14 mouse cellular contexts compared by ENCODE assay signal in genomic region chr15:67943046-67943445, GRCm38 (mm10).
A peak's percentile ranks its signal among the peaks of the same experiment; 100 is the strongest.
DNase-seq lines count a peak whose midpoint lies in the region.
"Had no signal": no experiment of that assay in that cellular context is flagged by ENCODE, and none has a peak within 500 bp of the region (broad histone marks: within the 10 kb centered on the region; RNA-seq: fewer than 3 reads in every experiment).

No protein-coding gene starts in this region.

- intact Hi-C loops in left cerebral cortex, postnatal 4 days (cut with DNase I): no loop called here

- peak; percentile 4 to 39 for DNase-seq in left cerebral cortex, adult 18-20 months (ENCODE audit: low spot score in 2 of 2)
- no peak for DNase-seq in left cerebral cortex, postnatal 4 days
- peak; percentile 69 for DNase-seq in brain, adult 2 months (ENCODE audit: low read depth, low spot score)
- DNase-seq in frontal cortex, adult 2 months (ENCODE audit: extremely low spot score in 1 of 2, low spot score in 1 of 2): peak; percentile 33 to 63
- peak; percentile 21 to 40 for DNase-seq in right cerebral cortex, postnatal 10 days (ENCODE audit: low spot score in 2 of 2)
- no peak for DNase-seq in spleen, postnatal 4 days (ENCODE audit: low spot score in 2 of 2)
- DNase-seq in c-Kit-positive CD71-positive TER-119-positive erythroid progenitor cells, embryonic 14.5 days (ENCODE audit: low spot score): no peak
- DNase-seq: cerebellum, adult 9-11 months; gastrocnemius, adult 2 months; heart, postnatal 36 days; kidney, adult 11 months; kidney, postnatal 4 days; lung, adult 18-20 months; lung, postnatal 10 days had no signal

Comparison
In these comparisons a context has a peak if more than half of its experiments do, and no peak if none do; other contexts are left out.
1. DNase-seq: peak in left cerebral cortex, adult 18-20 months (2 of 2), brain, adult 2 months (single experiment), frontal cortex, adult 2 months (2 of 2) and right cerebral cortex, postnatal 10 days (2 of 2); none in left cerebral cortex, postnatal 4 days (single experiment), spleen, postnatal 4 days (0 of 2) and c-Kit-positive CD71-positive TER-119-positive erythroid progenitor cells, embryonic 14.5 days (single experiment).